Mouse (Mus musculus): ENCODE measurements around the gene Stxbp2. TPM values are rescaled to one million over a fixed set of nuclear protein-coding genes. Genes with fewer than 3 reads are reported as not detected.

Stxbp2 gene
- total RNA-seq, 2 experiments from 2014 or later = 50.7 to 65.6 TPM

DNA sequence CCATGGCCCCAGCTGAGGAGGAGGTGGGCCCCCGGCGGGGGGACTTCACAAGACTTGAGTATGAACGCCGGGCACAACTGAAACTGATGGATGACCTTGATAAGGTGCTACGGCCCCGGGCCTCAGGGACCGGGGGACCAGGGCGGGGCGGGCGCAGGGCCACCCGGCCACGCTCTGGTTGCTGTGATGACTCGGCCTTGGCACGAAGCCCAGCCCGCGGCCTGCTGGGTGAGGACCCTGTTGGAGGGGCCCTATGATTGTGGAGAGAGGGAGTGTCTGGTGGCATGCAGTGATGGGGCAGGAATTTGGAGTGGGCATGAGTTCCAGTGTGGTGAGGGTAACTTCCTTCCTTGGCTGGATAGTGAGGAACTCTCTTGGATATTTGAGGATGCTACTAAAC, 24.2 kb upstream of the Stxbp2 start:
- DNase-seq (ENCODE audit: extremely low spot score in 1 of 2, low spot score in 2 of 2) = no peak
- no peak overlapping the region for H3K4me3 ChIP-seq
- H3K27ac ChIP-seq = no peak overlapping the region
- no peak for TF ChIP-seq CTCF (IDR thresholded peaks at IDR 0.05)
- intact Hi-C loops (cut with DNase I) = no loop called here

- intact Hi-C loops (cut with DNase I) = no loop called here
- no peak overlapping the region for H3K4me3 ChIP-seq
- H3K27ac ChIP-seq = no peak overlapping the region
- no peak for DNase-seq (ENCODE audit: extremely low spot score in 1 of 2, low spot score in 2 of 2)
- TF ChIP-seq CTCF (IDR thresholded peaks at IDR 0.05) = no peak
Observed at GRCm38 (mm10) chr8:3607822-3608221, 22.9 kb upstream of the Stxbp2 start.

GRCm38 (mm10) chr8:3609046-3609815, 21.5 kb upstream of the Stxbp2 start:
- H3K27ac ChIP-seq = no peak overlapping the region
- TF ChIP-seq CTCF (IDR thresholded peaks at IDR 0.05) = no peak
- no peak for DNase-seq (ENCODE audit: extremely low spot score in 1 of 2, low spot score in 2 of 2)
- intact Hi-C loops (cut with DNase I) = no loop called here
- H3K4me3 ChIP-seq = no peak overlapping the region

GRCm38 (mm10) chr8:3609816-3610150, 21.0 kb upstream of the Stxbp2 start:
- TF ChIP-seq CTCF (IDR thresholded peaks at IDR 0.05) = no peak
- H3K4me3 ChIP-seq = no peak overlapping the region
- DNase-seq (ENCODE audit: extremely low spot score in 1 of 2, low spot score in 2 of 2) = no peak
- H3K27ac ChIP-seq = no peak overlapping the region
- intact Hi-C loops (cut with DNase I) = no loop called here

GRCm38 (mm10) chr8:3621199-3621970, 9.4 kb upstream of the Stxbp2 start, which contains the start of the genes Xab2 and Pet100:
TSS of gene Xab2 (minus strand) at chr8:3621316.
TSS of gene Pet100 (plus strand) at chr8:3621548.
- peak within 1 kb of the TSS; percentile 89 for H3K4me3 ChIP-seq
- DNase-seq (ENCODE audit: extremely low spot score in 1 of 2, low spot score in 2 of 2) = peak; percentile 99
- H3K27ac ChIP-seq = peak within 1 kb of the TSS; percentile 79
- intact Hi-C loops (cut with DNase I) = no loop called here
- no peak for TF ChIP-seq CTCF (IDR thresholded peaks at IDR 0.05)

GRCm38 (mm10) chr8:3622119-3622518, 8.6 kb upstream of the Stxbp2 start:
- Histone ChIP-seq H3K27ac (no peak overlapping the region), H3K4me3 (no peak overlapping the region)
- intact Hi-C loops (cut with DNase I) = no loop called here
- no peak for DNase-seq (ENCODE audit: extremely low spot score in 1 of 2, low spot score in 2 of 2)
- TF ChIP-seq CTCF (IDR thresholded peaks at IDR 0.05) = no peak

DNA sequence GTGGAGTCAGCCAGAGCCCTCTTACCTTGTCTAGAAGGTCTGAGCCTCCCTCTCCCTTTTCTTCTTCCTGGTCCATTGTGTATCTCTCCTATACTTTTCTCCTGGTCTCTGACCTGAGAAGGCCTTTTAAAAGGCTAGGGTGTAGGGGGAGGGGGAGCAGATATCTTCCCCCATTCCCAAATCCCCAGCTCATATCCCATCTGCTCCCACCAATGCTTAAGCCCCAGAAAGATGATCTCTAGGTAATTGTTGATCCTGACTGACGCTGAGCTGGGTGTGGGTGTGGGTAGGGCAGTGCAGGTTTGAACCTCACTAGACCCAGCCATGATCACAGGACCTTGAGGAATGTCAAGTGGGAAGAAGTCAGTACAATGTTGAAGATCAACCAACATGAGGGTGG, 5.3 kb upstream of the Stxbp2 start, which contains the start of gene Pcp2:
Gene Pcp2 (minus strand): TSS at position 101 of the 400 bp plus-strand sequence.
- intact Hi-C loops (cut with DNase I) = no loop called here
- Histone ChIP-seq H3K27ac (no peak within 1 kb of the TSS), H3K4me3 (no peak within 1 kb of the TSS)
- no peak for DNase-seq (ENCODE audit: extremely low spot score in 1 of 2, low spot score in 2 of 2)
- TF ChIP-seq CTCF (IDR thresholded peaks at IDR 0.05) = no peak

DNA sequence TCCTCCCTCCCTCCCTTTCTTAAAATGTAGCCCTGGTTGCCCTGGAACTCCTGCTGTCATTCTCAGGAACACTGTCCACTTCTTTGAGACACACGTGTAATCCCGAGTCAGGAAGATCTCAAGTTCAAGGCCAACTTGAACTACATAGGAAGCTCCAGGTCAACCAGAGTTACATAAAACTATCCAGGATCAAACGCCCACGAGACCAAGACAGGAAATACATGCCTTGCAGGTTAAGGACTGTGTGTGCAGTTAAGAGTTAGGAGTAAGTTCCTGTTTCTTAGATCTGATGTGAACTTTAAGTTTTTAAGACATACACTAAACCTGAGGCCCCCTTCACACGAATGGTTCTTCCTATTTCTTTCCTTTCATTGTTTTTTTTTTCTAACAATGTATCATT, 3.8 kb upstream of the Stxbp2 start:
- TF ChIP-seq CTCF (IDR thresholded peaks at IDR 0.05) = no peak
- Histone ChIP-seq H3K27ac (no peak overlapping the region), H3K4me3 (no peak overlapping the region)
- no peak for DNase-seq (ENCODE audit: extremely low spot score in 1 of 2, low spot score in 2 of 2)
- intact Hi-C loops (cut with DNase I) = no loop called here

- Histone ChIP-seq H3K27ac (no peak overlapping the region), H3K4me3 (no peak overlapping the region)
- intact Hi-C loops (cut with DNase I) = loop anchor here (1.0 kb wide), 1 partner anchor 44 kb away; the partner anchor contains the start of gene Fcor
- no peak for DNase-seq (ENCODE audit: extremely low spot score in 1 of 2, low spot score in 2 of 2)
- TF ChIP-seq CTCF (IDR thresholded peaks at IDR 0.05) = peak; percentile 61
Observed at GRCm38 (mm10) chr8:3628014-3628413, 2.7 kb upstream of the Stxbp2 start.

DNA sequence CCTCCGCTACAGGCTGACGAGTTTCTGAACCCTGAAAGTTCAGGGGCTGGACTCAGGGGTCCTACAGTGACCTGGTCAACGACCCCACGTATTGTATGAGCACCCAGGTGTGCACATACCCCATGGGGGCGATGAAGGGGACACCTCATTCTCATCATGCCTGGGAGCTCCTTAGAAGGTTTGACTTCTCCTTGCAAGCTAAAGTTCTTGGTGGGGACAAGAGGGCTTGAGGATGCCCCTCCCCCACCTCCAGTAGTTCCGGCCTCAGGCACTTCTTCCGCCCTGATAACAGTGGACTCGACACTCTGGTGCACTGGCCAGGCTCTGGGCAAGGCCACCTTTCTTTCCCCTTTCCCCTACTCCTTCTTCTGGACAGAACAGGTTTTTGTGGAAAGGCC, 722 bp downstream of the Stxbp2 start:
- H3K27ac ChIP-seq = no peak overlapping the region
- no peak for DNase-seq (ENCODE audit: extremely low spot score in 1 of 2, low spot score in 2 of 2)
- peak overlapping the region; percentile 51 for H3K4me3 ChIP-seq
- intact Hi-C loops (cut with DNase I) = no loop called here
- TF ChIP-seq CTCF (IDR thresholded peaks at IDR 0.05) = no peak

DNA sequence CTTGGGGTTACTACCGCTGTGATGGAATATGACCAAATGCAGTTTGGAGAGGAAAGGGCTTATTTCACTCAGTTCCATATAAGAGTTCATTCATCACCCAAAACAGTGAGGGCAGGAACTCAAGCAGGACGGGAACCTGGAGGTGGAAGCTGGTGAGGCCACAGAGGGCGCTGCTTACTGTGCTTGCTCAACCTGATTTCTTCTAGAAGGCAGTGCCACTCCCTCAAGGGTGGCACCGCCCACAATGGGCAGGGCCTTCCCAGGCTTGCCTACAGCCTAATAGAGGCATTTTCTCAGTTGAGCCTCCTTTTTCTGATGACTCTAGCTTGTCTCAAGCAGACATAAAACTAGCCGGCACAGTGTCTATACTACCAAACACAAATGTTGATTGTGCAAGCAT, 15.0 kb downstream of the Stxbp2 start:
- no peak for DNase-seq (ENCODE audit: extremely low spot score in 1 of 2, low spot score in 2 of 2)
- H3K4me3 ChIP-seq = no peak overlapping the region
- H3K27ac ChIP-seq = no peak overlapping the region
- intact Hi-C loops (cut with DNase I) = loop anchor here (1.0 kb wide), 1 partner anchor 26 kb away; the partner anchor contains the start of gene Fcor
- no peak; the same call in 1 of the 2 replicates for TF ChIP-seq CTCF (IDR thresholded peaks at IDR 0.05)

DNA sequence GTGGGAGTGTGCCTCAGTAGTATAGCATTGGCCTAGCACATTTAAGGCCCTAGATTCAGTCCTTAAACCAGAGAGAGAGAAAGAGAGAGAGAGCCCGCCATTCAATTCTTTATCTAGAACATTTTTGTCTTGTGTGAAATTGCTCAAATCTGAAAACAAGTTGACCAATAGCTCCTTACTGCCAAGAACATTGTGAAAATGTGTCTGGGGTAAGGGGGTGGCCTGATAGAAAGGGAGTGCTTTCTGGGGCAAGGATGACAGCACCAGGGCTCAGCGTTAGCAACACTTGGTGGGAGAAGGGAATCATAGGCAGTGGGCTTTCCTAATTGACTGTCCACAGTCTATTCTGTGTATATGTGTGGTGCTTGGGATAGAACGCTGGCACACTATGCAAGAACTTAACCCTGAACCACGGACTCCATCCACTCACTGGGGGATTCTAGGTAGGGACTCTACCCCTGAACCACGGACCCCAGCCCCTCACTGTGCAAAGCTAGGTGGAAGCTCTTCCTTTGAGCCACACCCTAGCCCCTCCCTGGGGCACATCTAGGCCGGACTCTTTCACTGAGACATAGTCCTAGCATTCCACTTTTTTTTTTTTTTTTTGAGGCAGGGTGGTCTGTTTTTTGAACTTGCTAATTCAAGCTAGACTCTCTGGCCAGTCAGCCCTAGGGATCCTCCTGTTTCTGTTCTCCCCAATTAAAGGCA, 16.2 kb downstream of the Stxbp2 start:
- intact Hi-C loops (cut with DNase I) = no loop called here
- no peak overlapping the region for H3K27ac ChIP-seq
- TF ChIP-seq CTCF (IDR thresholded peaks at IDR 0.05) = no peak
- no peak overlapping the region for H3K4me3 ChIP-seq
- no peak for DNase-seq (ENCODE audit: extremely low spot score in 1 of 2, low spot score in 2 of 2)
